Mouse (Mus musculus) heart, adult 2 months (tissue): Measurements from ENCODE around the gene Riox1.

Source experiments
- CTCF ChIP-seq: fragments of 200-600 bp; IDR thresholded peaks from 2 replicates; pipeline ENCODE4 v1.8.1; 2022; ENCODE audit warnings: antibody characterized with exemption, mild to moderate bottlenecking, moderate library complexity
- POLR2A ChIP-seq: fragments of 200-500 bp; IDR thresholded peaks from 2 replicates; pipeline ENCODE4 v1.6.1; 2011; ENCODE audit warnings: mild to moderate bottlenecking, low read depth, low read length, control low read depth; ENCODE audit not compliant: insufficient read depth

GRCm38 (mm10) chr12:83989378-83989777, 39.0 kb downstream of the Riox1 start:
- TF ChIP-seq POLR2A (no peak), CTCF (peak; percentile 36)
